Mouse (Mus musculus): ENCODE results near the gene 2610318N02Rik.
A peak's percentile ranks its signal among the peaks of the same experiment; 100 is the strongest.

The 2610318N02Rik gene

DNA sequence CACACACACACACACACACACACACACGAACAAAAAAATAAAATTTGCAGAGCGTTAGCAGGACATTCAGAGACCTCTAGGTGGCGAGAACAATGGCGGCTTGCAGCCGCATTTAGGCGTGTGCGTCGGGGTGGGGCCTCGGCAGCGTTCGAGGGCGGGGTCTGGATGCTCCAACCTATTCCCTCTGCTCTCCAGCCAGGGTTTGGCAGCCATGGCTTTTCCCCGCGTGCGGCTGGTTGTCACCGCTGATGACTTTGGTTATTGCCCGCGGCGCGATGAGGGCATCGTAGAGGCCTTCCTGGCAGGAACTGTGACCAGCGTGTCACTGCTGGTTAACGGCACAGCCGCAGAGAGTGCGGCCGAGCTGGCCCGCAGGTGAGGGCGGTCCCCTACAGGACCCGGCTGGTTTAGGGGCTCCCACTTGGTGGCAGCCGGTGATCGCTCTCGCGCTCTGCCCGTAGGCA is 21.8 kb upstream of the 2610318N02Rik start, which contains the start of gene Ccdc116:
Gene Ccdc116 (minus strand): TSS at position 458 of the 464 bp plus-strand sequence.
- H3K9me3 ChIP-seq (ENCODE audit: low read length): no peaks in the 10 kb centered on the region
- TF ChIP-seq CTCF (conservative IDR thresholded peaks at IDR 0.05; ENCODE audit: low read length): peak; percentile 16; the same call in 1 of the 2 replicates
- TF ChIP-seq NANOG (IDR thresholded peaks at IDR 0.05; ENCODE audit: borderline replicate concordance, low read length): no peak
- H3K27me3 ChIP-seq (ENCODE audit: insufficient read depth, low read length): no peaks in the 10 kb centered on the region; the same call in 1 of the 2 replicates
- H3K4me1 ChIP-seq (replicated peaks; ENCODE audit: low read depth, low read length): peaks cover 49% of the 10 kb centered on the region
- peak within 1 kb of the TSS; percentile 93 for H3K4me3 ChIP-seq (replicated peaks; ENCODE audit: low read length)
- peaks cover 30% of the 10 kb centered on the region for H3K36me3 ChIP-seq (ENCODE audit: insufficient read depth, low read length)

DNA sequence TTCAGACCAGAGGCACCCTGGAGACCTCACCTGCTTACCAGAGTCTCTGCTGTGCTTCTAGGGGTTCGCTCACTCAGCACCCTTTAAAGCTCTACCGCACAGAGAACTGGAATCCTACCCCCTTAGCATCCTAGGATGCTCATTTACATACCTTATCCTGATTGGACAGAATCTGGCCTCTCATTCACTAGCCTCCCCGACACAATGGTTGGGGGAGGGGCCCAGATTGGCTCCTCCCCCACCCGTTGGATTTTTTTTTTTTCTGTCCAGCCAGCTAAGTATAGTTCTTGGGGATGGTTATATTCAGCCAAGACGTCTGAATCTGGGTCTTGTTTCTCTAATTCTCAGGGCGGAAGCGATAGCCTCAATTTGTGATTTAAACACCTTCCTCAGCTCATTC is 19.4 kb upstream of the 2610318N02Rik start, which contains the start of gene Ydjc:
Gene Ydjc (plus strand): TSS at position 283 of the 400 bp plus-strand sequence.
- H3K9me3 ChIP-seq (ENCODE audit: low read length): no peaks in the 10 kb centered on the region
- H3K27me3 ChIP-seq (ENCODE audit: insufficient read depth, low read length): peaks cover 18% of the 10 kb centered on the region
- peaks cover 31% of the 10 kb centered on the region for H3K4me1 ChIP-seq (replicated peaks; ENCODE audit: low read depth, low read length)
- H3K36me3 ChIP-seq (ENCODE audit: insufficient read depth, low read length): peaks cover 10% of the 10 kb centered on the region
- TF ChIP-seq NANOG (IDR thresholded peaks at IDR 0.05; ENCODE audit: borderline replicate concordance, low read length) (no peak), POU5F1 (IDR thresholded peaks at IDR 0.05; ENCODE audit: borderline replicate concordance, low read length) (no peak), CTCF (conservative IDR thresholded peaks at IDR 0.05; ENCODE audit: low read length) (no peak)
- H3K4me3 ChIP-seq (replicated peaks; ENCODE audit: low read length): peak within 1 kb of the TSS; percentile 43

DNA sequence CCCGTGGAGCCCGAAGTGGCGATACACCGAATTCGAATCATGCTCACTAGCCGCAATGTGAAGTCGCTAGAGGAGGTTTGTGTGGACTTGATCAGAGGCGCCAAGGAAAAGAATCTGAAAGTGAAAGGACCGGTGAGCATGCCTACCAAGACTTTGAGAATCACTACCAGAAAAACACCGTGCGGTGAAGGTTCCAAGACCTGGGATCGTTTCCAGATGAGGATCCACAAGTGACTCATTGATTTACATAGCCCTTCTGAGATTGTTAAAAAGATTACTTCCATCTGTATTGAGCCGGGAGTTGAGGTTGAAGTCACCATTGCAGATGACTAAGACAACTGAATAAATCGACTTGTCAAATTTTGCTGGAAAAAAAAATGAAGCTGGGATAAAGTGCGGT is 12.4 kb upstream of the 2610318N02Rik start:
- peaks cover 13% of the 10 kb centered on the region for H3K4me1 ChIP-seq (replicated peaks; ENCODE audit: low read depth, low read length)
- no peak for TF ChIP-seq POU5F1 (IDR thresholded peaks at IDR 0.05; ENCODE audit: borderline replicate concordance, low read length)
- TF ChIP-seq CTCF (conservative IDR thresholded peaks at IDR 0.05; ENCODE audit: low read length): no peak
- no peak for TF ChIP-seq NANOG (IDR thresholded peaks at IDR 0.05; ENCODE audit: borderline replicate concordance, low read length)
- no peaks in the 10 kb centered on the region for H3K36me3 ChIP-seq (ENCODE audit: insufficient read depth, low read length)
- H3K4me3 ChIP-seq (replicated peaks; ENCODE audit: low read length): no peak overlapping the region
- no peaks in the 10 kb centered on the region for H3K9me3 ChIP-seq (ENCODE audit: low read length)
- peaks cover 33% of the 10 kb centered on the region for H3K27me3 ChIP-seq (ENCODE audit: insufficient read depth, low read length)

DNA sequence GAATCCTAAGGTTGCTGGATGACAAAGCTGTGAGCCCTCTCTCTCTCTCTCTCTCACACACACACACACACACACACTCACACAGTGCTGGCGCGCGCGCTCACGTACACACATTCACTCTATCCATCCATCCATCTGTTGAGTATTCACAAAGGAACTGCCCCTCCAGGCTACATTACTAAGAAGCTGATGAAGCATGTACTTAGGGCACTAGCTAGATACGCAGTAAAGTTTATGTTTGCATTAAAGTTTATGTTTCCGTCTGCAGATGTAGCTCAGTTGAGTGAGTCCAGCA is 7.9 kb upstream of the 2610318N02Rik start:
- Histone ChIP-seq H3K36me3 (ENCODE audit: insufficient read depth, low read length) (peaks cover 13% of the 10 kb centered on the region), H3K4me3 (replicated peaks; ENCODE audit: low read length) (peak overlapping the region; percentile 97), H3K9me3 (ENCODE audit: low read length) (no peaks in the 10 kb centered on the region), H3K4me1 (replicated peaks; ENCODE audit: low read depth, low read length) (peaks cover 25% of the 10 kb centered on the region), H3K27me3 (ENCODE audit: insufficient read depth, low read length) (peaks cover 27% of the 10 kb centered on the region)
- no peak for TF ChIP-seq NANOG (IDR thresholded peaks at IDR 0.05; ENCODE audit: borderline replicate concordance, low read length)
- TF ChIP-seq CTCF (conservative IDR thresholded peaks at IDR 0.05; ENCODE audit: low read length): no peak
- no peak for TF ChIP-seq POU5F1 (IDR thresholded peaks at IDR 0.05; ENCODE audit: borderline replicate concordance, low read length)

DNA sequence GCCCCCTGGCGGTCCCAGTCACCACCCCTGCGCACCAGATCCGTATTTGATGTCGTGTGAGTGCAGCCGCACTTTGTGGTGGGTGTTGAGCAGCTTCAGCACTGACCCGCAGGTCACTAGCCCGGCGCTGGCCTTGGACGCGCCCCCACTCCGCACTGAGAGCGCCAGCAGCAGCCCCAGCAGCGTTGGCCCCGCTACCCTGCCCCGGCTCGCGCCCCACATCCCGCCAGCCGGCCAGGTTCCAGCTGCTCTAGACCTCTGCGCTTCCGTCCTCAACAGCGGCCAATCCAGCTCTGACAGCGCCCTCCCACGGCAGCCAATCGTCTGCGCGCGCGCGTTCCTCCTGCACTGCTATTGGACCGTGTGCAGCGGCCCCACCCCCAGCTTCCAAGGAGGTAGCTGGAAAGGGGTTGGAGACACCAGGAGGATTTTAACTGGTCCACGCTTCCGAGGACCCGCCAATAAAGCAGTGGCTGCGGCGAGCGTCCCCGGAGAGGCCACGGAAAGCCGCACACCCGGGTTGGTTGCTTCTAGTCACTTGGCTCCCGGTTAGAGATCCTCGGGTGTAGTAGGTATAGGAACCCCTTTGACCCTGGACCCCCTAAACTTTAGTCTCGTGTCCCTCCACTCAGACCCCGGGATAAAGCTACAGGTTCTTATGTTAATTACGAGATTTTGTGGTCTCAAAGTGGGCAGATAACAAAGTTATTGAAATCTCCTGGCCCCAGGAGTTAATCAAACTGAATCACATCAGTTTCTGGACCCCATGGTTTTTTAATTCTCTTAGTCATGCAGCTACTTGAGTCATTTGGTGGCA is 7.3 kb upstream of the 2610318N02Rik start, which contains the start of gene Sdf2l1:
Gene Sdf2l1 (minus strand): TSS at position 295 of the 817 bp plus-strand sequence.
- peaks cover 24% of the 10 kb centered on the region for H3K27me3 ChIP-seq (ENCODE audit: insufficient read depth, low read length)
- H3K36me3 ChIP-seq (ENCODE audit: insufficient read depth, low read length): peaks cover 13% of the 10 kb centered on the region
- TF ChIP-seq NANOG (IDR thresholded peaks at IDR 0.05; ENCODE audit: borderline replicate concordance, low read length): no peak
- no peak; the same call in 1 of the 2 replicates for TF ChIP-seq CTCF (conservative IDR thresholded peaks at IDR 0.05; ENCODE audit: low read length)
- TF ChIP-seq POU5F1 (IDR thresholded peaks at IDR 0.05; ENCODE audit: borderline replicate concordance, low read length): no peak
- no peaks in the 10 kb centered on the region for H3K9me3 ChIP-seq (ENCODE audit: low read length)
- peaks cover 21% of the 10 kb centered on the region for H3K4me1 ChIP-seq (replicated peaks; ENCODE audit: low read depth, low read length)
- H3K4me3 ChIP-seq (replicated peaks; ENCODE audit: low read length): peak within 1 kb of the TSS; percentile 97

DNA sequence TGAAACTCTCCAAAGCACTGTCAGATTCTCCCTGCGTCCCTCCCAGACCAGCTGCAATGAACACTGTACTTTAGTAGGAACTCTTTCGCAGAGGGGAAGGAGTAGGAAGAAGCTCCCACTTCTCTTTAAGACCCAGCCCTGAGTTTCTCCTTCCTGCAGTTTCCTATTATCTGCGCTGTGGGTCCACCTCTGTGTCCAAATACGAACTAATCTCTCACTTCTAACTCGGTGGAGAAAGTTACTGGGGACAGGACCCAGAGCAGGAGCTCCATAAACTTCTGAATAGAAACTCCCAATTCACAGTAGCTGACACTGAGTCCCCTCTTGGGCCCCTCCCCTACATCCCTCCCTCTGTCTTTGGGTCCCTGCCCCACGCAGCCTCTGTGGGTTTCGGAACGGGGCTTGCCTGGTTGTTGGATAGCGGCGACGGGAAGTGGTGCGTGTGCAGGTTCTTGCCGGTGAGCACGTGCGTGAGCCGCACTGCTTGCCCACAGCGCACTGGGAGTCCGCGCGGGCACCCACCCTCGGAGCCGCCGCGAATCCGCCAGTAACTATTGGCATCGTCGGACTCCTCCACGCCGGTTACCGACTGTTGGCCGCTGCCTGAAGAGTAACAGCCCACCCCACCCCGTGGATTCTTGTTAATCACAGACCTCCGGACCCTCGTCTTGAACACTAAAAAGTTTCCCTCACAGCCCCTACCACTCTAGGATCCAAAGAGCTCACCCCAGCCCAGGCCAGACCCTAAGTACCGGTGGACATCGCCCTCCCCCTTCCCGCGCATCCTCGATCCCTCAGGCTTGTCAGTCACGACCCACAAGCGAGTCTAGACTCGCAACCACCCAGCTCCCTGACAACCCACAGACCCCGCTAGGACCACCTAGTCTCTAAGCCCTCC is 6.5 kb upstream of the 2610318N02Rik start:
- peaks cover 13% of the 10 kb centered on the region for H3K36me3 ChIP-seq (ENCODE audit: insufficient read depth, low read length)
- H3K4me3 ChIP-seq (replicated peaks; ENCODE audit: low read length): peak overlapping the region; percentile 97
- H3K4me1 ChIP-seq (replicated peaks; ENCODE audit: low read depth, low read length): peaks cover 21% of the 10 kb centered on the region
- peaks cover 24% of the 10 kb centered on the region for H3K27me3 ChIP-seq (ENCODE audit: insufficient read depth, low read length)
- TF ChIP-seq CTCF (conservative IDR thresholded peaks at IDR 0.05; ENCODE audit: low read length): peak; percentile 59; the same call in 1 of the 2 replicates
- no peak for TF ChIP-seq NANOG (IDR thresholded peaks at IDR 0.05; ENCODE audit: borderline replicate concordance, low read length)
- H3K9me3 ChIP-seq (ENCODE audit: low read length): no peaks in the 10 kb centered on the region

DNA sequence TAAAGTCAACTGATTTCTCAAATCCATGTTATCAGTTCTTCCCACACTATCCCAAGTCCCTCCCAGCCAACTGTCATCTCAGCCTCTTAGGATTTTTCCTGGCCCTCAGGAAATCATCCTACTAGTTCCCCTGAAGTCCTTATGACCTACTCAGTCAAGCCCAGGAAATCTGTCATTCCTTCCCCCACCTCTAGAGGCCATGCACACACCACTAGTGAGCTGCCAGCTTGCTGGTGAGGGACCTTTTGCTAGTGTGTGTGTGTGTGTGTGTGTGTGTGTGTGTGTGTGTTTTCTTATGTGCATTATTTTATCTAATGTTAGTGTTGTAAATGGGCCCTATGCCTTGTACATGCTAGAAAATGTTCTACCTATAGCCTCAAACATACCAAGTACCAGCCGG is 2.3 kb upstream of the 2610318N02Rik start:
- Histone ChIP-seq H3K4me1 (replicated peaks; ENCODE audit: low read depth, low read length) (peaks cover 42% of the 10 kb centered on the region), H3K27me3 (ENCODE audit: insufficient read depth, low read length) (peaks cover 14% of the 10 kb centered on the region), H3K4me3 (replicated peaks; ENCODE audit: low read length) (no peak overlapping the region), H3K36me3 (ENCODE audit: insufficient read depth, low read length) (peaks cover 28% of the 10 kb centered on the region), H3K9me3 (ENCODE audit: low read length) (no peaks in the 10 kb centered on the region)
- no peak for TF ChIP-seq POU5F1 (IDR thresholded peaks at IDR 0.05; ENCODE audit: borderline replicate concordance, low read length)
- no peak for TF ChIP-seq NANOG (IDR thresholded peaks at IDR 0.05; ENCODE audit: borderline replicate concordance, low read length)
- TF ChIP-seq CTCF (conservative IDR thresholded peaks at IDR 0.05; ENCODE audit: low read length): peak; percentile 69

All from E14TG2a.4 (cell line).